Mouse (Mus musculus): ENCODE measurements around the gene Zc2hc1c. TPM values are rescaled to one million over a fixed set of nuclear protein-coding genes. Genes with fewer than 3 reads are reported as not detected.
"Not testable (repeated sequence)": the region's sequence is repeated elsewhere in the genome, so short reads cannot be mapped to it uniquely, and the experiment has no call there.

Zc2hc1c gene
- polyA plus RNA-seq, 1 experiment: 1.7 TPM

GRCm38 (mm10) chr12:85280845-85281651 lies 7.3 kb upstream of the Zc2hc1c start:
- 58% methylated on average over 12 of the region's 12 CpGs for WGBS
- TF ChIP-seq CTCF (IDR thresholded peaks at IDR 0.05; ENCODE audit: insufficient read depth, low read length) (no peak), POLR2A (IDR thresholded peaks at IDR 0.05; ENCODE audit: borderline replicate concordance, extremely low read depth, low read depth, low read length) (no peak)
- Histone ChIP-seq H3K4me1 (ENCODE audit: control insufficient read depth, insufficient read depth, low read length) (peaks cover 6% of the 10 kb centered on the region), H3K4me3 (replicated peaks; ENCODE audit: extremely low read depth, low read depth, low read length) (no peak overlapping the region)
- DNase-seq: no peak

GRCm38 (mm10) chr12:85281756-85282155 lies 6.6 kb upstream of the Zc2hc1c start:
- not testable (repeated sequence) for DNase-seq; H3K4me3 ChIP-seq (replicated peaks; ENCODE audit: extremely low read depth, low read depth, low read length); H3K4me1 ChIP-seq (ENCODE audit: control insufficient read depth, insufficient read depth, low read length)
- 92% methylated on average over 2 of the region's 4 CpGs for WGBS

- Histone ChIP-seq H3K4me1 (ENCODE audit: control insufficient read depth, insufficient read depth, low read length) (peaks cover 11% of the 10 kb centered on the region), H3K4me3 (replicated peaks; ENCODE audit: extremely low read depth, low read depth, low read length) (no peak overlapping the region)
- DNase-seq: no peak
- 62% methylated on average over 8 of the region's 8 CpGs for WGBS
- TF ChIP-seq CTCF (IDR thresholded peaks at IDR 0.05; ENCODE audit: insufficient read depth, low read length) (no peak), POLR2A (IDR thresholded peaks at IDR 0.05; ENCODE audit: borderline replicate concordance, extremely low read depth, low read depth, low read length) (no peak)
Observed at GRCm38 (mm10) chr12:85284331-85284730, 4.1 kb upstream of the Zc2hc1c start.

- no peak for TF ChIP-seq POLR2A (IDR thresholded peaks at IDR 0.05; ENCODE audit: borderline replicate concordance, extremely low read depth, low read depth, low read length)
- no peak for TF ChIP-seq CTCF (IDR thresholded peaks at IDR 0.05; ENCODE audit: insufficient read depth, low read length)
- H3K4me1 ChIP-seq (ENCODE audit: control insufficient read depth, insufficient read depth, low read length): peaks cover 7% of the 10 kb centered on the region
- no peak for DNase-seq
- WGBS: 82% methylated on average over 4 of the region's 4 CpGs
- no peak overlapping the region for H3K4me3 ChIP-seq (replicated peaks; ENCODE audit: extremely low read depth, low read depth, low read length)
Observed at GRCm38 (mm10) chr12:85284996-85285395, 3.4 kb upstream of the Zc2hc1c start.

GRCm38 (mm10) chr12:85286941-85287340 lies 1.4 kb upstream of the Zc2hc1c start:
- TF ChIP-seq CTCF (IDR thresholded peaks at IDR 0.05; ENCODE audit: insufficient read depth, low read length): 0 out of 2 replicates have a peak, but pooled peaks have one; percentile 31
- TF ChIP-seq POLR2A (IDR thresholded peaks at IDR 0.05; ENCODE audit: borderline replicate concordance, extremely low read depth, low read depth, low read length): no peak
- peaks cover 5% of the 10 kb centered on the region for H3K4me1 ChIP-seq (ENCODE audit: control insufficient read depth, insufficient read depth, low read length)
- no peak overlapping the region for H3K4me3 ChIP-seq (replicated peaks; ENCODE audit: extremely low read depth, low read depth, low read length)
- WGBS: 23% methylated on average over 5 of the region's 5 CpGs
- no peak for DNase-seq

GRCm38 (mm10) chr12:85287809-85288485 lies 444 bp upstream of the Zc2hc1c start, which contains the start of gene Acyp1:
TSS of gene Acyp1 (minus strand) at chr12:85288438.
- 8% methylated on average over 21 of the region's 21 CpGs for WGBS
- H3K4me3 ChIP-seq (replicated peaks; ENCODE audit: extremely low read depth, low read depth, low read length): peak within 1 kb of the TSS; percentile 72
- peaks cover 5% of the 10 kb centered on the region for H3K4me1 ChIP-seq (ENCODE audit: control insufficient read depth, insufficient read depth, low read length)
- DNase-seq: peak; percentile 72
- TF ChIP-seq CTCF (IDR thresholded peaks at IDR 0.05; ENCODE audit: insufficient read depth, low read length) (no peak), POLR2A (IDR thresholded peaks at IDR 0.05; ENCODE audit: borderline replicate concordance, extremely low read depth, low read depth, low read length) (no peak; the same call in 1 of the 2 replicates)

- peak; percentile 26 for DNase-seq
- peak overlapping the region; percentile 72 for H3K4me3 ChIP-seq (replicated peaks; ENCODE audit: extremely low read depth, low read depth, low read length)
- WGBS: 47% methylated on average over 24 of the region's 24 CpGs
- peaks cover 5% of the 10 kb centered on the region for H3K4me1 ChIP-seq (ENCODE audit: control insufficient read depth, insufficient read depth, low read length)
- TF ChIP-seq CTCF (IDR thresholded peaks at IDR 0.05; ENCODE audit: insufficient read depth, low read length) (no peak), POLR2A (IDR thresholded peaks at IDR 0.05; ENCODE audit: borderline replicate concordance, extremely low read depth, low read depth, low read length) (0 out of 2 replicates have a peak, but pooled peaks have one; percentile 22)
Observed at GRCm38 (mm10) chr12:85289157-85290000, 988 bp downstream of the Zc2hc1c start.

- Histone ChIP-seq H3K4me3 (replicated peaks; ENCODE audit: extremely low read depth, low read depth, low read length) (no peak overlapping the region), H3K4me1 (ENCODE audit: control insufficient read depth, insufficient read depth, low read length) (peaks cover 5% of the 10 kb centered on the region)
- TF ChIP-seq CTCF (IDR thresholded peaks at IDR 0.05; ENCODE audit: insufficient read depth, low read length) (no peak), POLR2A (IDR thresholded peaks at IDR 0.05; ENCODE audit: borderline replicate concordance, extremely low read depth, low read depth, low read length) (no peak)
- no peak for DNase-seq
- WGBS: 83% methylated on average over 10 of the region's 10 CpGs
Observed at GRCm38 (mm10) chr12:85290633-85291032, 2.2 kb downstream of the Zc2hc1c start.

GRCm38 (mm10) chr12:85291541-85291940 lies 3.1 kb downstream of the Zc2hc1c start:
- DNase-seq: no peak
- TF ChIP-seq CTCF (IDR thresholded peaks at IDR 0.05; ENCODE audit: insufficient read depth, low read length) (no peak), POLR2A (IDR thresholded peaks at IDR 0.05; ENCODE audit: borderline replicate concordance, extremely low read depth, low read depth, low read length) (no peak)
- Histone ChIP-seq H3K4me3 (replicated peaks; ENCODE audit: extremely low read depth, low read depth, low read length) (no peak overlapping the region), H3K4me1 (ENCODE audit: control insufficient read depth, insufficient read depth, low read length) (peaks cover 5% of the 10 kb centered on the region)

All from lung, adult 2 months (tissue).